Mouse (Mus musculus) liver, embryonic 12.5 days (tissue): Measurements from ENCODE around the gene Coil. TPM values are rescaled to one million over a fixed set of nuclear protein-coding genes. Genes with fewer than 3 reads are reported as not detected.
"Not testable (repeated sequence)": the region's sequence is repeated elsewhere in the genome, so short reads cannot be mapped to it uniquely, and the experiment has no call there.

ENCODE experiments used
- ATAC-seq: fragments of 200-750 bp; cut with Nextera tagmentation; 2 replicates; pipeline ENCODE4 v1.8.0; 2017; ENCODE audit warnings: moderate number of reproducible peaks, mild to moderate bottlenecking, moderate library complexity
- H3K27ac ChIP-seq: fragments of 300-500 bp; sonication (generic); 2 replicates; pipeline ENCODE4 v1.5.1; 2016; ENCODE audit warnings: mild to moderate bottlenecking
- H3K27me3 ChIP-seq: fragments of 300-500 bp; sonication (generic); replicated peaks from 2 replicates; pipeline ENCODE4 v1.6.1; 2016; ENCODE audit warnings: mild to moderate bottlenecking, moderate library complexity
- H3K36me3 ChIP-seq: fragments of 300-500 bp; sonication (generic); 2 replicates; pipeline ENCODE4 v1.6.1; 2016; ENCODE audit warnings: mild to moderate bottlenecking, moderate library complexity
- H3K4me1 ChIP-seq: fragments of 300-500 bp; sonication (generic); 2 replicates; pipeline ENCODE4 v1.6.1; 2016
- H3K4me2 ChIP-seq: fragments of 300-500 bp; sonication (generic); 2 replicates; pipeline ENCODE4 v1.6.1; 2016; ENCODE audit warnings: mild to moderate bottlenecking, moderate library complexity
- H3K4me3 ChIP-seq: fragments of 300-500 bp; sonication (generic); 2 replicates; pipeline ENCODE4 v1.5.1; 2016; ENCODE audit warnings: mild to moderate bottlenecking, moderate library complexity
- H3K9ac ChIP-seq: fragments of 300-500 bp; sonication (generic); 2 replicates; pipeline ENCODE4 v1.6.1; 2016; ENCODE audit warnings: mild to moderate bottlenecking, moderate library complexity
- H3K9me3 ChIP-seq: fragments of 300-500 bp; sonication (generic); replicated peaks from 2 replicates; pipeline ENCODE4 v1.6.1; 2016; ENCODE audit warnings: mild to moderate bottlenecking, moderate library complexity
- WGBS: fragments of 180-500 bp; shearing (Covaris S2); methylation state at CpG from one replicate; pipeline ENCODE4 v1.1.7; 2016; ENCODE audit not compliant: insufficient replicate concordance; 5-methylcytosine and 5-hydroxymethylcytosine counted together
- polyA plus RNA-seq: library from polyadenylated mRNA; unstranded; fragments of >200 nt; fragmentation: Nextera tagmentation; extraction: Ambion mirVana; gene quantifications from 2 replicates; pipeline ENCODE4 v1.2.1, GENCODE M21; 2016

Coil gene
- polyA plus RNA-seq, 1 experiment from 2014 or later, result 9.7 TPM

- peak; percentile 80 for ATAC-seq
- peaks cover 41% of the 10 kb centered on the region for H3K4me1 ChIP-seq
- H3K4me2 ChIP-seq, result peak overlapping the region; percentile 40
- no peak overlapping the region for H3K9ac ChIP-seq
- H3K9me3 ChIP-seq, result no peaks in the 10 kb centered on the region
- no peaks in the 10 kb centered on the region for H3K27me3 ChIP-seq
- H3K36me3 ChIP-seq, result no peaks in the 10 kb centered on the region
- 5% methylated on average over 10 of the region's 10 CpGs for WGBS
- no peak overlapping the region for H3K4me3 ChIP-seq
- peak overlapping the region; percentile 68 for H3K27ac ChIP-seq
Measured at GRCm38 (mm10) chr11:89028871-89029405, 58.9 kb downstream of the Coil start.

GRCm38 (mm10) chr11:89030552-89030951, 60.5 kb downstream of the Coil start:
- no peak overlapping the region for H3K4me2 ChIP-seq
- no peak for ATAC-seq
- H3K36me3 ChIP-seq, result no peaks in the 10 kb centered on the region
- H3K27me3 ChIP-seq, result no peaks in the 10 kb centered on the region
- no peak overlapping the region for H3K9ac ChIP-seq
- WGBS, result 76% methylated on average over 6 of the region's 6 CpGs
- no peak overlapping the region for H3K4me3 ChIP-seq
- peaks cover 33% of the 10 kb centered on the region for H3K4me1 ChIP-seq
- no peak overlapping the region for H3K27ac ChIP-seq
- H3K9me3 ChIP-seq, result no peaks in the 10 kb centered on the region

GRCm38 (mm10) chr11:89031189-89031588, 61.1 kb downstream of the Coil start:
- Histone ChIP-seq H3K27ac (no peak overlapping the region), H3K9ac (no peak overlapping the region), H3K4me3 (no peak overlapping the region), H3K9me3 (no peaks in the 10 kb centered on the region), H3K36me3 (no peaks in the 10 kb centered on the region), H3K4me2 (no peak overlapping the region), H3K4me1 (peaks cover 27% of the 10 kb centered on the region), H3K27me3 (no peaks in the 10 kb centered on the region)
- 55% methylated on average over 1 of the region's 1 CpGs for WGBS
- ATAC-seq, result no peak

GRCm38 (mm10) chr11:89034592-89034991, 64.5 kb downstream of the Coil start:
- Histone ChIP-seq H3K4me3 (no peak overlapping the region), H3K27me3 (no peaks in the 10 kb centered on the region), H3K9me3 (no peaks in the 10 kb centered on the region), H3K4me1 (no peaks in the 10 kb centered on the region), H3K36me3 (no peaks in the 10 kb centered on the region), H3K4me2 (no peak overlapping the region), H3K27ac (no peak overlapping the region), H3K9ac (no peak overlapping the region)
- ATAC-seq, result no peak

GRCm38 (mm10) chr11:89035552-89035951, 65.5 kb downstream of the Coil start:
- Histone ChIP-seq H3K27ac (no peak overlapping the region), H3K4me3 (no peak overlapping the region), H3K9me3 (no peaks in the 10 kb centered on the region), H3K4me1 (no peaks in the 10 kb centered on the region), H3K4me2 (no peak overlapping the region), H3K27me3 (no peaks in the 10 kb centered on the region), H3K36me3 (peaks cover 8% of the 10 kb centered on the region), H3K9ac (no peak overlapping the region)
- WGBS, result 62% methylated on average over 3 of the region's 3 CpGs
- ATAC-seq, result no peak

- H3K4me1 ChIP-seq, result no peaks in the 10 kb centered on the region
- no peak overlapping the region for H3K4me2 ChIP-seq
- peaks cover 29% of the 10 kb centered on the region for H3K36me3 ChIP-seq
- H3K9ac ChIP-seq, result no peak overlapping the region
- no peak overlapping the region for H3K27ac ChIP-seq
- no peak overlapping the region for H3K4me3 ChIP-seq
- no peaks in the 10 kb centered on the region for H3K27me3 ChIP-seq
- ATAC-seq, result no peak
- H3K9me3 ChIP-seq, result no peaks in the 10 kb centered on the region
- WGBS, result 78% methylated on average over 6 of the region's 6 CpGs
Measured at GRCm38 (mm10) chr11:89038496-89038895, 68.4 kb downstream of the Coil start.

GRCm38 (mm10) chr11:89039325-89039724, 69.3 kb downstream of the Coil start:
- no peak overlapping the region for H3K4me2 ChIP-seq
- no peaks in the 10 kb centered on the region for H3K4me1 ChIP-seq
- H3K9me3 ChIP-seq, result no peaks in the 10 kb centered on the region
- no peak overlapping the region for H3K27ac ChIP-seq
- H3K36me3 ChIP-seq, result peaks cover 35% of the 10 kb centered on the region
- no peak overlapping the region for H3K4me3 ChIP-seq
- H3K9ac ChIP-seq, result no peak overlapping the region
- WGBS, result 30% methylated on average over 3 of the region's 3 CpGs
- H3K27me3 ChIP-seq, result no peaks in the 10 kb centered on the region
- no peak for ATAC-seq

GRCm38 (mm10) chr11:89041073-89041472, 71.0 kb downstream of the Coil start:
- not testable (repeated sequence) for H3K27me3 ChIP-seq, ATAC-seq, H3K4me1 ChIP-seq, H3K4me2 ChIP-seq, H3K9ac ChIP-seq, H3K9me3 ChIP-seq, H3K27ac ChIP-seq, H3K4me3 ChIP-seq
- 82% methylated on average over 6 of the region's 7 CpGs for WGBS
- peaks cover 52% of the 10 kb centered on the region for H3K36me3 ChIP-seq

Other genes with a start within 250 kb of the Coil start
- 12.3 and 14.0 TPM in 2 replicates for gene Akap1, start 105.7 kb upstream of the Coil start, polyA plus RNA-seq
- gene Scpep1, start 14.8 kb upstream of the Coil start, polyA plus RNA-seq, result 40.4 and 42.2 TPM in 2 replicates
- not detected in 2 replicates for gene Elobl, start 3.3 kb upstream of the Coil start, polyA plus RNA-seq
- gene Trim25, start 29.1 kb downstream of the Coil start, polyA plus RNA-seq, result 23.1 and 25.9 TPM in 2 replicates
- gene Dgke, start 96.6 kb downstream of the Coil start, polyA plus RNA-seq, result 1.6 and 1.7 TPM in 2 replicates
- gene Gm525, start 103.6 kb downstream of the Coil start, polyA plus RNA-seq, result not detected in 2 replicates